Mouse (Mus musculus) kidney, adult 10 weeks (tissue): ENCODE measurements around the gene Arl5c. TPM values are rescaled to one million over a fixed set of nuclear protein-coding genes. Genes with fewer than 3 reads are reported as not detected.

Experiments used
- polyA plus RNA-seq: library from polyadenylated mRNA; stranded (reverse); fragments of 350-450 nt; fragmentation: Illumina TruSeq; extraction: RNeasy Lipid Tissue Mini Kit (QIAGEN cat#74804); gene quantifications from one replicate; pipeline ENCODE4 v1.2.3, GENCODE M21; 2014; ENCODE audit warnings: low read depth, low replicate concordance

The Arl5c gene
- not detected for polyA plus RNA-seq

GRCm38 (mm10) chr11:97995564-97996288, at the start of gene Arl5c:
Gene Arl5c, minus strand, starts transcription at chr11:97996181.

DNA sequence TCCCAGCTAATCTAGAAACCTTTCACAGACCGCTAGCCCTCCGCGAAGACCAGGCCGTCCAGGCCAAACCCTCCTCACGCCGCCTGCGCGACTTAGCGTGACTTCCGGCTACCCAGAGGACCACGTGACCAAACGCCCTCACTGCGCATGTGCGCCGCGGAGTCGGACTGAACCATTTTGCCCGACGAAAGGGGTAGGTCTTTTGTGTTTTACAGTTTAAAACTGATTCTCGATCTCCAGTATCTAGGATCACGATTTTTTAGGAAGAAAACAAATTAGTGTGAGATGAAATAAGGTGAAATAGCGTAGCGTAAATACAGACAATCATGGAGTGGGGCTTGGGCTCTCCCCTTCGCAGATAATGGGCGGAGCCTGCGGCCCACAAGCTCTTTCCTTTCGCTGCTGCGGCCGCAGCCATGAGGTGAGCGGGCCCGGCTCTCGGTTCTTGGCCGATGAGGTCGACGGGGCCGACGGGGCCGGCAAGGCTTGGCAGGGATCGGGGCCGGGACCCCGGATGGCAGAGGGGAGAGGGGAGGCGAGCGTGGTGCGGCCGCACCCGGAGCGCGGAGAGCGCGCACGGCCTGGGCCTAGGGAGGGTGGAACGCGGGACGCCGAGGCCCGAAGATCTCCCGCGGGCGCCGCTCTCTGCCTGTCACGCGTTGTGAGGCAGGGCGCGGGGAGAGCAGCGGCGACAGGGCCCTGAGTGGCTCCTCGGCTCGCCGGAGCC, 30.8 kb upstream of the Arl5c start, which contains the start of gene Rpl19:
TSS of gene Rpl19 (plus strand) at position 141 of the 727 bp plus-strand sequence.

GRCm38 (mm10) chr11:98022555-98023371, 26.8 kb upstream of the Arl5c start, which contains the start of gene Cacnb1:
Gene Cacnb1, minus strand, starts transcription at chr11:98023034.

DNA sequence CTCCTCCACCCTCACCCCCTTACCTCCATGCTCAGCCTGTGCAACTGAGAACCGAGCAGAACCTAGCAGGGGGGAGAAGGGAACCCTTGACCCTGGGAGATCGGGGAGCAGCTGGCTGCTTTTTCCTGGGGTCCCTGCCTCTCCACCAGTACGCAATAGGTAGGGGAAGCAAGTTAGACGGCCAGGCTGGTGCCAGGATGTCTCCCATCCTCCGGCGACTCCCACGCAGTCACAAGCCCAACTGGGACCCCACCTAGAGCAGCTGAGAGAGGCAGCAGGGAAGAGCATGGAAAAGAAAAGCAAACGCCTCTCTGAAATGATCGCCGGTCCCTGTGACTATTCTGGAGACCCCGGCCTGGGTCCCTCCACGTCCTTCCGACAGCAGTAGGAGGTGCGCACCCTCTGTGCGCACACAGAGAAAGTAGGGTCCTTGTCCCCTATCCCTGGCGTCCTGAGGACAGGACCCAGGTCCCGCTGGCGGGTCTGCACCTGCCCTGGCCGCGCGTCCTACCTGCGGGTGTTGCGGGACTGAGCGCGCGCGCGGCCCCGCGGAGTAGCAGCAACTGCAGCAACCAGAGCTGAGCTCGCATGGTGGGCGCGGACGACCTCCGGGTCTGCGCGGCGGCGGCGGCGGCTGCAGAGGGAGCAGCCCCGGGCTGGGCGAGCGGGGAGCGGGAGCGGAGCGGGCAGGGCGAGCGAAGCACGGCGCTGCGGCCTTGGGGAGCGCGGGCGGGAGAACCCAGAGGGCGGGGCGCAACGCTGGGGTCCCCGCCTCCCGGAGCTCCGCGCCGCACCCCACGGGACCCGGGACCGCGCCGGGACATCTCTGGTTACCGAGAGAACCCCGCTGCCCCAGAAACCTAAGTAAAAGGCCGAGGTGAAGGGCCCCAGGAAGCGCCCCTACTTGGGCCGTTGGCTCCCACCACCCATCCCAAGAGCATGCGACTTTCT, 10.0 kb downstream of the Arl5c start, which contains the start of gene Plxdc1:
TSS of gene Plxdc1 (minus strand) at position 718 of the 951 bp plus-strand sequence.

Other genes with a start within 250 kb of the Arl5c start
- gene Cwc25, start 229.6 kb downstream of the Arl5c start, polyA plus RNA-seq = 11.6 TPM
- gene 1700001P01Rik, start 220.3 kb downstream of the Arl5c start, polyA plus RNA-seq = not detected
- 1,275 TPM for gene Rpl23, start 213.7 kb downstream of the Arl5c start, polyA plus RNA-seq
- gene Lasp1, start 197.2 kb downstream of the Arl5c start, polyA plus RNA-seq = 32.3 TPM
- gene B230217C12Rik, start 155.4 kb downstream of the Arl5c start, polyA plus RNA-seq = 3.2 TPM
- gene Fbxo47, start 112.0 kb downstream of the Arl5c start, polyA plus RNA-seq = 3.6 TPM
- gene Plxdc1, start 9.7 kb downstream of the Arl5c start, polyA plus RNA-seq = not detected
- not detected for gene Cacnb1, start 26.9 kb upstream of the Arl5c start, polyA plus RNA-seq
- gene Rpl19, start 30.5 kb upstream of the Arl5c start, polyA plus RNA-seq = 76.3 TPM
- not detected for gene Stac2, start 57.3 kb upstream of the Arl5c start, polyA plus RNA-seq
- 12.1 TPM for gene Fbxl20, start 154.2 kb upstream of the Arl5c start, polyA plus RNA-seq
- gene Med1, start 197.1 kb upstream of the Arl5c start, polyA plus RNA-seq = 31.2 TPM
- gene Cdk12, start 206.9 kb upstream of the Arl5c start, polyA plus RNA-seq = 24.2 TPM